Mouse (Mus musculus): ENCODE measurements at regions not wholly inside any gene's neighbourhood (a gene's known extent, or its start where the extent isn't known, plus 50 kb on each side); places are given as distances from the start of the nearest gene placed in this dataset.

GRCm38 (mm10) chr13:111204580-111205285 lies 50.1 kb upstream of the Actbl2 start:
- TF ChIP-seq CTCF (IDR thresholded peaks at IDR 0.05; ENCODE audit: low read depth) (no peak), EP300 (IDR thresholded peaks at IDR 0.05; ENCODE audit: low read depth) (no peak)
